Mouse (Mus musculus): ENCODE measurements around the gene Fam189a1. TPM values are rescaled to one million over a fixed set of nuclear protein-coding genes. Genes with fewer than 3 reads are reported as not detected.

The Fam189a1 gene
- polyA plus RNA-seq, 1 experiment from 2014 or later: 5.7 TPM

GRCm38 (mm10) chr7:64930980-64931379, 225.4 kb downstream of the Fam189a1 start:
- WGBS: 44% methylated on average over 4 of the region's 4 CpGs
- Histone ChIP-seq H3K4me2 (ENCODE audit: low read length) (no peak overlapping the region), H3K9ac (replicated peaks; ENCODE audit: low read depth, low read length) (no peak overlapping the region), H3K36me3 (ENCODE audit: control insufficient read depth, insufficient read depth) (no peaks in the 10 kb centered on the region), H3K27me3 (replicated peaks; ENCODE audit: control insufficient read depth, insufficient read depth, low read length) (no peaks in the 10 kb centered on the region), H3K4me3 (replicated peaks; ENCODE audit: low read length) (no peak overlapping the region), H3K4me1 (replicated peaks; ENCODE audit: control insufficient read depth, insufficient read depth, low read length) (peaks cover 4% of the 10 kb centered on the region; the same call in 1 of the 2 replicates), H3K27ac (ENCODE audit: low read length) (no peak overlapping the region), H3K9me3 (ENCODE audit: control insufficient read depth, low read length) (no peaks in the 10 kb centered on the region)
- ATAC-seq: peak; percentile 77

GRCm38 (mm10) chr7:64923918-64924317, 232.5 kb downstream of the Fam189a1 start:
- Histone ChIP-seq H3K27me3 (replicated peaks; ENCODE audit: control insufficient read depth, insufficient read depth, low read length) (no peaks in the 10 kb centered on the region), H3K9ac (replicated peaks; ENCODE audit: low read depth, low read length) (no peak overlapping the region), H3K9me3 (ENCODE audit: control insufficient read depth, low read length) (no peaks in the 10 kb centered on the region), H3K36me3 (ENCODE audit: control insufficient read depth, insufficient read depth) (no peaks in the 10 kb centered on the region), H3K4me3 (replicated peaks; ENCODE audit: low read length) (no peak overlapping the region), H3K4me1 (replicated peaks; ENCODE audit: control insufficient read depth, insufficient read depth, low read length) (peaks cover 6% of the 10 kb centered on the region), H3K27ac (ENCODE audit: low read length) (no peak overlapping the region), H3K4me2 (ENCODE audit: low read length) (no peak overlapping the region)
- 72% methylated on average over 5 of the region's 5 CpGs for WGBS
- no peak for ATAC-seq

GRCm38 (mm10) chr7:64921189-64921588, 235.2 kb downstream of the Fam189a1 start:
- Histone ChIP-seq H3K36me3 (ENCODE audit: control insufficient read depth, insufficient read depth) (no peaks in the 10 kb centered on the region), H3K4me1 (replicated peaks; ENCODE audit: control insufficient read depth, insufficient read depth, low read length) (peaks cover 10% of the 10 kb centered on the region), H3K4me3 (replicated peaks; ENCODE audit: low read length) (no peak overlapping the region), H3K27ac (ENCODE audit: low read length) (no peak overlapping the region), H3K4me2 (ENCODE audit: low read length) (no peak overlapping the region), H3K9ac (replicated peaks; ENCODE audit: low read depth, low read length) (no peak overlapping the region), H3K9me3 (ENCODE audit: control insufficient read depth, low read length) (peaks cover 3% of the 10 kb centered on the region; the same call in 1 of the 2 replicates), H3K27me3 (replicated peaks; ENCODE audit: control insufficient read depth, insufficient read depth, low read length) (no peaks in the 10 kb centered on the region)
- no peak for ATAC-seq
- WGBS: 54% methylated on average over 13 of the region's 13 CpGs

DNA sequence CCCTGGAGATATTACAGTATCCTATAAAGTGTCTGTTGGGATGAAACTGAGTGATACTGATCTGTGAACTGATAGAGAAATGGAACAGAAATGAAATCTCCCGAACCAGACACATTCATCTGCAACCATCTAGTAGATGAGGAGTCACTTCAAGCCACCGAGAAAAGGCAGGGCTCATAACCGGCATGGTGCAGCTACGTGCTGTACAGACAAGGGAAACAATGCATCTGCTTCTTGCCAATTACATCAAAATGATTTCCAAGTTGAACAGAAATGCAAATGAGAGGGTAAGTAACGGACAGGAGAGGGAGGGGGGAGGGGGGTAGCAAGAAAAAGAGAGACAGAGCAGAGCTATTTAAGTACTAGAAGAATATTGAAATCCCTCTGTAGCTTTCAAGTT, 235.6 kb downstream of the Fam189a1 start:
- H3K27me3 ChIP-seq (replicated peaks; ENCODE audit: control insufficient read depth, insufficient read depth, low read length): no peaks in the 10 kb centered on the region
- no peak overlapping the region for H3K4me2 ChIP-seq (ENCODE audit: low read length)
- H3K4me3 ChIP-seq (replicated peaks; ENCODE audit: low read length): no peak overlapping the region
- peaks cover 3% of the 10 kb centered on the region; the same call in 1 of the 2 replicates for H3K9me3 ChIP-seq (ENCODE audit: control insufficient read depth, low read length)
- 17% methylated on average over 5 of the region's 5 CpGs for WGBS
- H3K36me3 ChIP-seq (ENCODE audit: control insufficient read depth, insufficient read depth): no peaks in the 10 kb centered on the region
- peaks cover 10% of the 10 kb centered on the region for H3K4me1 ChIP-seq (replicated peaks; ENCODE audit: control insufficient read depth, insufficient read depth, low read length)
- H3K27ac ChIP-seq (ENCODE audit: low read length): no peak overlapping the region
- H3K9ac ChIP-seq (replicated peaks; ENCODE audit: low read depth, low read length): no peak overlapping the region
- peak; percentile 24; the same call in 1 of the 2 replicates for ATAC-seq

DNA sequence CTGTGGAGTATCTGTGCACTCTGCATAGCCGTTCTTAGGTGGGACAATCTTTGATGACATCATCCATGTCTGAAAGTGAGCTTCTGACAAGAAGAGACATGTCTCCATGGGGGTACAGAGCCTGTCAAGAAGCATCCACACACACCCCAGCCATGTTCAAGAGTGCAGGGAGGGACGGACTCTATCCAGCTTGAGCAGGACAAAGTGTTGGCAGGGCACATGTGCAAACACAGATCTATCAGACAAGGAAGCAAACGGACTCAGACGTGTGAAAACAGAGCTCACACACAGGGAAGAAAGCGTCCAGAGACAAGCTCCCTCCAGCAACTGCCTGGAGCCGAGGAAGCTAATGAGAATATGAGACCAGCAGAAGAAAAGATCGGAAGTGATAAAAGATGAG, 239.7 kb downstream of the Fam189a1 start:
- ATAC-seq: 0 out of 2 replicates have a peak, but pooled peaks have one; percentile 27
- no peak overlapping the region for H3K4me2 ChIP-seq (ENCODE audit: low read length)
- H3K9ac ChIP-seq (replicated peaks; ENCODE audit: low read depth, low read length): no peak overlapping the region
- no peaks in the 10 kb centered on the region for H3K36me3 ChIP-seq (ENCODE audit: control insufficient read depth, insufficient read depth)
- no peak overlapping the region for H3K4me3 ChIP-seq (replicated peaks; ENCODE audit: low read length)
- H3K4me1 ChIP-seq (replicated peaks; ENCODE audit: control insufficient read depth, insufficient read depth, low read length): peaks cover 7% of the 10 kb centered on the region
- H3K27ac ChIP-seq (ENCODE audit: low read length): no peak overlapping the region
- no peaks in the 10 kb centered on the region for H3K27me3 ChIP-seq (replicated peaks; ENCODE audit: control insufficient read depth, insufficient read depth, low read length)
- WGBS: 43% methylated on average over 7 of the region's 7 CpGs
- peaks cover 3% of the 10 kb centered on the region; the same call in 1 of the 2 replicates for H3K9me3 ChIP-seq (ENCODE audit: control insufficient read depth, low read length)

DNA sequence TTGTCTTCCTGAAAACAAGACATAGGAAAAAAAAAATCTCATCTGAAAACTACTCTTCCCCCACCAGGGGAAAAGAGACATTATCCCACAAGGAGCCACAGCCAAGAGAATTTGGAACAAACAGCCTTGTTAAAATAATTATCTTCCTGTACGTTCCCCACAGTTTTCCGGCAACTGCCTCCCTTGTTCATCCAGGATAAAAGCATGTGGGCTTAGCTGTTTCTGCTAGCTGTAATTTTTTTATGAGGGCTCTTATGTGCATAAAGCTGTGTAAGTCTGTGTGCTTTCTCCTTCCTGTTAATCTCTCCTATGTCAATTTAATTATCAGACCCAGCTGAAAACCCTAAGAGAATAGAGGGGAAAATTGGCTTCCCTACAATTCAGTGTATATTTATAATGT, 241.2 kb downstream of the Fam189a1 start:
- H3K4me2 ChIP-seq (ENCODE audit: low read length): no peak overlapping the region
- WGBS: 10% methylated on average over 2 of the region's 2 CpGs
- peak; percentile 53; the same call in 1 of the 2 replicates for ATAC-seq
- H3K36me3 ChIP-seq (ENCODE audit: control insufficient read depth, insufficient read depth): no peaks in the 10 kb centered on the region
- H3K9ac ChIP-seq (replicated peaks; ENCODE audit: low read depth, low read length): no peak overlapping the region
- H3K9me3 ChIP-seq (ENCODE audit: control insufficient read depth, low read length): peaks cover 3% of the 10 kb centered on the region; the same call in 1 of the 2 replicates
- no peaks in the 10 kb centered on the region for H3K27me3 ChIP-seq (replicated peaks; ENCODE audit: control insufficient read depth, insufficient read depth, low read length)
- H3K27ac ChIP-seq (ENCODE audit: low read length): no peak overlapping the region
- H3K4me1 ChIP-seq (replicated peaks; ENCODE audit: control insufficient read depth, insufficient read depth, low read length): 0 out of 2 replicates have a peak, but pooled peaks cover 4% of the 10 kb centered on the region
- no peak overlapping the region for H3K4me3 ChIP-seq (replicated peaks; ENCODE audit: low read length)

DNA sequence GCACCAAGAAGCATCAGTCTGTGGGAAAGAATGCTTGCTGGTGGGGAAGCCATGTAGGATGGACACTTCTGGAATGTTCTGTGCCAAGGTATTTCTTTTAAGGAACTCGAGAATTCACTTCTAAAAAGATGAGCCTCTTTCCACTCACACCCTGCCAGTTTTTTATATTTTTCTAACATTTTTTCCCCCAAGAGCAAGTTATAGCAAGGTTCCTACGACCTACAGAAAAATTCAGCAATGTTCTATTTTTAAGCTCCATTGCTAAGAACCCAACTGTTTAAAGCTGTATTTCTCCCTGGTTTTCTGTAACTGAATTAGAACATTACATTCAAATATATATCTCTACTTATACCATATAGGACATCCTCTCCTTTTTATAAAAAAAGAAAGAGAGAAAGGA, 244.4 kb downstream of the Fam189a1 start:
- Histone ChIP-seq H3K4me1 (replicated peaks; ENCODE audit: control insufficient read depth, insufficient read depth, low read length) (0 out of 2 replicates have a peak, but pooled peaks cover 3% of the 10 kb centered on the region), H3K9me3 (ENCODE audit: control insufficient read depth, low read length) (no peaks in the 10 kb centered on the region; the same call in 1 of the 2 replicates), H3K36me3 (ENCODE audit: control insufficient read depth, insufficient read depth) (no peaks in the 10 kb centered on the region), H3K27me3 (replicated peaks; ENCODE audit: control insufficient read depth, insufficient read depth, low read length) (no peaks in the 10 kb centered on the region), H3K9ac (replicated peaks; ENCODE audit: low read depth, low read length) (no peak overlapping the region), H3K4me2 (ENCODE audit: low read length) (no peak overlapping the region), H3K4me3 (replicated peaks; ENCODE audit: low read length) (no peak overlapping the region), H3K27ac (ENCODE audit: low read length) (no peak overlapping the region)
- 82% methylated on average over 2 of the region's 2 CpGs for WGBS
- no peak for ATAC-seq

- no peaks in the 10 kb centered on the region for H3K27me3 ChIP-seq (replicated peaks; ENCODE audit: control insufficient read depth, insufficient read depth, low read length)
- no peak for ATAC-seq
- H3K4me2 ChIP-seq (ENCODE audit: low read length): no peak overlapping the region
- H3K4me1 ChIP-seq (replicated peaks; ENCODE audit: control insufficient read depth, insufficient read depth, low read length): no peaks in the 10 kb centered on the region
- H3K9ac ChIP-seq (replicated peaks; ENCODE audit: low read depth, low read length): no peak overlapping the region
- H3K36me3 ChIP-seq (ENCODE audit: control insufficient read depth, insufficient read depth): no peaks in the 10 kb centered on the region
- H3K27ac ChIP-seq (ENCODE audit: low read length): no peak overlapping the region
- no peaks in the 10 kb centered on the region; the same call in 1 of the 2 replicates for H3K9me3 ChIP-seq (ENCODE audit: control insufficient read depth, low read length)
- WGBS: 91% methylated on average over 2 of the region's 2 CpGs
- no peak overlapping the region for H3K4me3 ChIP-seq (replicated peaks; ENCODE audit: low read length)
These were observed 246.2 kb downstream of the Fam189a1 start for GRCm38 (mm10) chr7:64910208-64910607.

DNA sequence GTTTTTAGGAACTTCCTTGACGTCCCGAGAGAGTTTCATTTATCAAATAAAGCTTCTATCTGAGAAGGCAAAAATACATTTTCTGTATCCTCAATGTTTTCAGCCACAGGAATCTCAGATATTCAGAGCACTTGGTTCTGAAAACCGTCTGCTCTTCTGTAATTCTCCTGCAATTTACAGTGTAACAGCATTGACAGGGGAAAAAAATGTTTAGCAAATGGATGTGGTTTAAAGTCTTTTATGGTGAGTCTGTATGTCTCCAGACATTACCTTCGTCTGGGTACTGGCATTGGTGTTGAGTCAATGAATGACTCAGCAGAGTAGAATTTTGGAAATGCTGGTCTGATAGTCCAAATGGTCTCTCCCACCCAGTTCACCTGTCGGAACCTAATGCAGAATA, 249.4 kb downstream of the Fam189a1 start:
- ATAC-seq: no peak
- WGBS: 79% methylated on average over 5 of the region's 5 CpGs
- Histone ChIP-seq H3K4me2 (ENCODE audit: low read length) (no peak overlapping the region), H3K27ac (ENCODE audit: low read length) (no peak overlapping the region), H3K4me3 (replicated peaks; ENCODE audit: low read length) (no peak overlapping the region), H3K9me3 (ENCODE audit: control insufficient read depth, low read length) (no peaks in the 10 kb centered on the region; the same call in 1 of the 2 replicates), H3K9ac (replicated peaks; ENCODE audit: low read depth, low read length) (no peak overlapping the region), H3K4me1 (replicated peaks; ENCODE audit: control insufficient read depth, insufficient read depth, low read length) (no peaks in the 10 kb centered on the region), H3K27me3 (replicated peaks; ENCODE audit: control insufficient read depth, insufficient read depth, low read length) (no peaks in the 10 kb centered on the region), H3K36me3 (ENCODE audit: control insufficient read depth, insufficient read depth) (no peaks in the 10 kb centered on the region)

GRCm38 (mm10) chr7:64905506-64905905, 250.9 kb downstream of the Fam189a1 start:
- H3K27ac ChIP-seq (ENCODE audit: low read length): no peak overlapping the region
- H3K4me3 ChIP-seq (replicated peaks; ENCODE audit: low read length): no peak overlapping the region
- H3K9ac ChIP-seq (replicated peaks; ENCODE audit: low read depth, low read length): no peak overlapping the region
- no peaks in the 10 kb centered on the region for H3K4me1 ChIP-seq (replicated peaks; ENCODE audit: control insufficient read depth, insufficient read depth, low read length)
- no peaks in the 10 kb centered on the region for H3K36me3 ChIP-seq (ENCODE audit: control insufficient read depth, insufficient read depth)
- H3K9me3 ChIP-seq (ENCODE audit: control insufficient read depth, low read length): no peaks in the 10 kb centered on the region; the same call in 1 of the 2 replicates
- no peaks in the 10 kb centered on the region for H3K27me3 ChIP-seq (replicated peaks; ENCODE audit: control insufficient read depth, insufficient read depth, low read length)
- no peak for ATAC-seq
- H3K4me2 ChIP-seq (ENCODE audit: low read length): no peak overlapping the region
- 89% methylated on average over 3 of the region's 3 CpGs for WGBS

Data from forebrain, embryonic 16.5 days (tissue).